ENCODE assay signal across 8 mouse cellular contexts in the genomic region with DNA sequence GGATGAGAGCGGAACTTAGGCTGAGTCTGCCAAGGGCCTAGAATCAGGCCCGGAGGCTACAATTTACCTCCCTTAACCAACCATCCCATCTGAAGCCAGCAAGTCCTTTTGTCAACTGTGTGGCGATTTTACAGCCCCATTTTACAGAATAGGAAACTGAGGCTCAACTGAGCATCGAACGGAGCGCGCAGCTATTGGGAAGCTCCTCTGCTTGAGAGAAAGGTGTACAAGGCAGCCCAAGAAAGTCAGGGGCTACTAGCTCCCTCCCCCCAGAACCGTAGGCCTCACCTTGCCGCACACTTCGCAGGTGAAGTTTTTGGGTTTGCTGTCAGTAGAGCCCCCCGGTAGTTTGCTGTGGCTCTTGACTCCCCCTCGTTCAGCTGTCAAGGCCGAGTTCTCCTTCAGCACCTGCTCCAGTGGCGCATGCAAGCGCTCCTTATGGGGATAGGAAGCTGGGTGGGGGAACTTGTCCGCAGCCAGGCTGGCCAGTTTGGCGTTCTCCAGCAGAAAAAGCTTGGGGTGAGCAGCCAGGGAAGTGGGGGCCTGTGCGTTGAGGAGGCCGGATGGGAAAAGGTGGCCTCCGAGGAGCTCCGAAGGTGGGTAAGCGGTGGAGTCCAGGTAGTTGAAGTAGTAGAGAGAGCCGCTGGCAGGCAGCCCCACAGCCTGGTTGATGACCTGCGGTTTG. TPM values are rescaled to one million over a fixed set of nuclear protein-coding genes. Genes with fewer than 3 reads are reported as not detected.
DNase-seq lines count a peak whose midpoint lies in the region; ATAC-seq lines count a peak whose summit lies in the region.
"Had no signal": no experiment of that assay in that cellular context is flagged by ENCODE, and none has a peak within 500 bp of the region (broad histone marks: within the 10 kb centered on the region; RNA-seq: fewer than 3 reads in every experiment).

No protein-coding gene starts in this region.

- H3K9me3 ChIP-seq in kidney, embryonic 15.5 days (replicated peaks): no peaks in the 10 kb centered on the region
- H3K9me3 ChIP-seq in embryonic facial prominence, embryonic 11.5 days (replicated peaks; ENCODE audit: control insufficient read depth, low read length): no peaks in the 10 kb centered on the region
- H3K9me3 ChIP-seq in forebrain, embryonic 16.5 days (ENCODE audit: control insufficient read depth, low read length): no peaks in the 10 kb centered on the region
- no peaks in the 10 kb centered on the region for H3K9me3 ChIP-seq in midbrain, embryonic 16.5 days (replicated peaks; ENCODE audit: control insufficient read depth, low read length, poor library complexity, severe bottlenecking)

- ATAC-seq in kidney, embryonic 15.5 days (replicated peaks; ENCODE audit: low FRiP score): no peak; the same call in 1 of the 2 replicates
- no peak for ATAC-seq in embryonic facial prominence, embryonic 11.5 days (replicated peaks; ENCODE audit: insufficient number of reproducible peaks, low FRiP score, low TSS enrichment, low read depth)
- ATAC-seq in forebrain, embryonic 16.5 days: no peak
- no peak for ATAC-seq in midbrain, embryonic 16.5 days
- no peak for ATAC-seq in monocyte, adult 5-6 weeks (replicated peaks; ENCODE audit: insufficient number of reproducible peaks, low FRiP score, low TSS enrichment, poor library complexity, severe bottlenecking)
- no peak for ATAC-seq in frontal cortex, adult (ENCODE audit: low TSS enrichment)

- H3K4me2 ChIP-seq in kidney, embryonic 15.5 days: peak overlapping the region; percentile 47
- H3K4me2 ChIP-seq in embryonic facial prominence, embryonic 11.5 days (ENCODE audit: low read depth, low read length): peak overlapping the region; percentile 21; the same call in 1 of the 2 replicates
- peak overlapping the region; percentile 71 for H3K4me2 ChIP-seq in forebrain, embryonic 16.5 days (ENCODE audit: low read length)
- H3K4me2 ChIP-seq in midbrain, embryonic 16.5 days (ENCODE audit: low read length): peak overlapping the region; percentile 32

- H3K4me1 ChIP-seq in kidney, embryonic 15.5 days: peaks cover 34% of the 10 kb centered on the region
- 0 out of 2 replicates have a peak, but pooled peaks cover 6% of the 10 kb centered on the region for H3K4me1 ChIP-seq in embryonic facial prominence, embryonic 11.5 days (ENCODE audit: control insufficient read depth, insufficient read depth, low read length)
- peaks cover 57% of the 10 kb centered on the region for H3K4me1 ChIP-seq in forebrain, embryonic 16.5 days (replicated peaks; ENCODE audit: control insufficient read depth, insufficient read depth, low read length)
- H3K4me1 ChIP-seq in midbrain, embryonic 16.5 days (ENCODE audit: control insufficient read depth, insufficient read depth, low read length): peaks cover 5% of the 10 kb centered on the region; the same call in 1 of the 2 replicates

- WGBS in kidney, embryonic 15.5 days: 3% methylated on average over 24 of the region's 24 CpGs
- WGBS in embryonic facial prominence, embryonic 11.5 days: 2% methylated on average over 24 of the region's 24 CpGs
- WGBS in forebrain, embryonic 16.5 days: 3% methylated on average over 24 of the region's 24 CpGs
- 3% methylated on average over 24 of the region's 24 CpGs for WGBS in midbrain, embryonic 16.5 days

- no peak overlapping the region for H3K9ac ChIP-seq in kidney, embryonic 15.5 days
- peak overlapping the region; percentile 28; the same call in 1 of the 2 replicates for H3K9ac ChIP-seq in embryonic facial prominence, embryonic 11.5 days (replicated peaks; ENCODE audit: low read length)
- H3K9ac ChIP-seq in forebrain, embryonic 16.5 days (replicated peaks; ENCODE audit: low read depth, low read length): peak overlapping the region; percentile 83
- 0 out of 2 replicates have a peak overlapping the region, but pooled peaks have one; percentile 6 for H3K9ac ChIP-seq in midbrain, embryonic 16.5 days (ENCODE audit: low read depth, low read length)

- H3K27ac ChIP-seq in kidney, embryonic 15.5 days: no peak overlapping the region
- no peak overlapping the region for H3K27ac ChIP-seq in embryonic facial prominence, embryonic 11.5 days (replicated peaks; ENCODE audit: low read depth, low read length)
- peak overlapping the region; percentile 88 for H3K27ac ChIP-seq in forebrain, embryonic 16.5 days (ENCODE audit: low read length)
- no peak overlapping the region for H3K27ac ChIP-seq in midbrain, embryonic 16.5 days (ENCODE audit: low read length)

- H3K36me3 ChIP-seq in kidney, embryonic 15.5 days: no peaks in the 10 kb centered on the region
- no peaks in the 10 kb centered on the region for H3K36me3 ChIP-seq in embryonic facial prominence, embryonic 11.5 days (replicated peaks; ENCODE audit: control insufficient read depth, insufficient read depth, low read depth, low read length)
- H3K36me3 ChIP-seq in forebrain, embryonic 16.5 days (ENCODE audit: control insufficient read depth, insufficient read depth): no peaks in the 10 kb centered on the region
- no peaks in the 10 kb centered on the region for H3K36me3 ChIP-seq in midbrain, embryonic 16.5 days (ENCODE audit: control insufficient read depth, insufficient read depth, low read length)

- peak overlapping the region; percentile 20 for H3K4me3 ChIP-seq in kidney, embryonic 15.5 days (replicated peaks)
- peak overlapping the region; percentile 21 for H3K4me3 ChIP-seq in embryonic facial prominence, embryonic 11.5 days (ENCODE audit: low read depth, low read length)
- peak overlapping the region; percentile 59 for H3K4me3 ChIP-seq in forebrain, embryonic 16.5 days (replicated peaks; ENCODE audit: low read length)
- peak overlapping the region; percentile 18 for H3K4me3 ChIP-seq in midbrain, embryonic 16.5 days (ENCODE audit: low read depth, low read length)
- H3K4me3 ChIP-seq: myocyte had no signal

- no peak for DNase-seq in kidney, postnatal 4 days
- DNase-seq in embryonic facial prominence, embryonic 11.5 days (ENCODE audit: low spot score): no peak

- peaks cover 100% of the 10 kb centered on the region for H3K27me3 ChIP-seq in kidney, embryonic 15.5 days
- peaks cover 85% of the 10 kb centered on the region for H3K27me3 ChIP-seq in embryonic facial prominence, embryonic 11.5 days (ENCODE audit: control insufficient read depth, insufficient read depth, low read length)
- peaks cover 28% of the 10 kb centered on the region for H3K27me3 ChIP-seq in forebrain, embryonic 16.5 days (replicated peaks; ENCODE audit: control insufficient read depth, insufficient read depth, low read length)
- peaks cover 55% of the 10 kb centered on the region for H3K27me3 ChIP-seq in midbrain, embryonic 16.5 days (ENCODE audit: control insufficient read depth, insufficient read depth, low read depth, low read length)

RNA-seq across cellular contexts. Expression of gene Fezf2, which starts 3.8 kb away (rescaled TPM):
- polyA plus RNA-seq in kidney, embryonic 15.5 days (2015; fragmentation: Nextera tagmentation; extraction: Ambion mirVana): not detected in 2 replicates
- 3.9 and 4.7 TPM in 2 replicates for polyA plus RNA-seq in embryonic facial prominence, embryonic 11.5 days (2014; fragmentation: Nextera tagmentation; extraction: Ambion mirVana)
- polyA plus RNA-seq in forebrain, embryonic 16.5 days (2015; fragmentation: Nextera tagmentation; extraction: Ambion mirVana): 85.1 and 93.0 TPM in 2 replicates
- polyA plus RNA-seq in midbrain, embryonic 16.5 days (2015; fragmentation: Nextera tagmentation; extraction: Ambion mirVana): 2.4 and 2.8 TPM in 2 replicates
- total RNA-seq in monocyte, adult 5-6 weeks (2017): not detected in 3 replicates
- polyA plus RNA-seq: myocyte had no signal

Comparison
In these comparisons a context has a peak if more than half of its experiments do, and no peak if none do; other contexts are left out.
1. H3K4me2 ChIP-seq: peak in every context shown above with its lines; median percentile 71 in forebrain, embryonic 16.5 days; 47 in kidney, embryonic 15.5 days; 32 in midbrain, embryonic 16.5 days; 21 in embryonic facial prominence, embryonic 11.5 days.
2. RNA of gene Fezf2, which starts 3.8 kb away (polyA plus RNA-seq): 85.1 to 93.0 TPM in forebrain, embryonic 16.5 days; 3.9 to 4.7 TPM in embryonic facial prominence, embryonic 11.5 days, 2.4 to 2.8 TPM in midbrain, embryonic 16.5 days and not detected in kidney, embryonic 15.5 days; every median in the first group is over 10 times any median in the second.
3. Peak in every context shown above with its lines, with median percentiles within 50 percentile points of each other: H3K4me3 ChIP-seq.